Mouse (Mus musculus): ENCODE data around the gene Pde6h. TPM values are rescaled to one million over a fixed set of nuclear protein-coding genes. Genes with fewer than 3 reads are reported as not detected.

Gene Pde6h
- polyA plus RNA-seq, 1 experiment from 2014 or later, result 0.44 TPM

DNA sequence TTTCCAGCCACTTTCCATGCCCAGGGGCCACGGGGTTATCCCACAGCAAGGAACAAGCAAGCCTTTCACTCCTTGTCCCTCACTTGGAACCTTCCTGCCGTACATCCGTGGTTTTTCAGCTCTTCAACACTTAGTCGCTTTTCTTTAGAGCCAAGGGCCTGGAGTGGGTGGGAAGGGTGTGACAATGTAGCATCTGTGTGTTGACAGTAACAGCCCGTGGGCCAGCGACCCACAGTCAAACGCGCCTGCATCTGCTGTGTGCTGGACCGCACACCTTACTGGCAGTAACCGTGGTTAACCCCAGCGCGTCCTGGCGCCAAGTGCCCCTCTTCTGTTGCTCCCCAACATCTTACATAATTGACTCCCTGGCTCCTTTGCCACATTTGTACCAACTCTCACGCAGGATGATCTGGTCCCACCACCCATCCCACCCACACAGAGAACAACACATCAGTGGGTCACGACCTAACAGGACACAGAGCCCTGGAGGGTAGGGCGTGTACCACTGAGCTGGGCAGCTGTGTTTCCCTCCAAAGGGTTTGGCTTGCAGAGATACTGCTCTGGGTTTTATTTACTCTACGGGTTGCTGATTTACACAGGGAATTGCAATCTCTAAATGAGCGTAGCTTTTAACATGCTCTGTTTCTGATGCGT is 17.2 kb upstream of the Pde6h start:
- H3K36me3 ChIP-seq (ENCODE audit: control insufficient read depth, insufficient read depth), result no peaks in the 10 kb centered on the region
- H3K27ac ChIP-seq (ENCODE audit: low read depth, low read length), result no peak overlapping the region
- no peak overlapping the region for H3K9ac ChIP-seq (ENCODE audit: low read depth, low read length)
- no peaks in the 10 kb centered on the region for H3K4me1 ChIP-seq (replicated peaks; ENCODE audit: control insufficient read depth, insufficient read depth, low read length)
- no peak for TF ChIP-seq CTCF (IDR thresholded peaks at IDR 0.05; ENCODE audit: low read depth)
- ATAC-seq, result no peak
- no peak overlapping the region for H3K4me3 ChIP-seq (ENCODE audit: low read depth, low read length)
- no peak overlapping the region for H3K4me2 ChIP-seq (replicated peaks; ENCODE audit: low read depth)
- H3K27me3 ChIP-seq (replicated peaks; ENCODE audit: control insufficient read depth, insufficient read depth, low read length), result no peaks in the 10 kb centered on the region
- no peaks in the 10 kb centered on the region for H3K9me3 ChIP-seq (ENCODE audit: control insufficient read depth)
- 63% methylated on average over 19 of the region's 19 CpGs for WGBS

- no peaks in the 10 kb centered on the region for H3K9me3 ChIP-seq (ENCODE audit: control insufficient read depth)
- WGBS, result 56% methylated on average over 10 of the region's 10 CpGs
- H3K9ac ChIP-seq (ENCODE audit: low read depth, low read length), result no peak overlapping the region
- H3K27me3 ChIP-seq (replicated peaks; ENCODE audit: control insufficient read depth, insufficient read depth, low read length), result no peaks in the 10 kb centered on the region
- no peak overlapping the region for H3K27ac ChIP-seq (ENCODE audit: low read depth, low read length)
- no peak for TF ChIP-seq CTCF (IDR thresholded peaks at IDR 0.05; ENCODE audit: low read depth)
- H3K4me1 ChIP-seq (replicated peaks; ENCODE audit: control insufficient read depth, insufficient read depth, low read length), result no peaks in the 10 kb centered on the region
- no peak overlapping the region for H3K4me3 ChIP-seq (ENCODE audit: low read depth, low read length)
- no peak overlapping the region for H3K4me2 ChIP-seq (replicated peaks; ENCODE audit: low read depth)
- no peak for ATAC-seq
- no peaks in the 10 kb centered on the region for H3K36me3 ChIP-seq (ENCODE audit: control insufficient read depth, insufficient read depth)
These were observed 16.7 kb upstream of the Pde6h start for GRCm38 (mm10) chr6:136906937-136907293.

DNA sequence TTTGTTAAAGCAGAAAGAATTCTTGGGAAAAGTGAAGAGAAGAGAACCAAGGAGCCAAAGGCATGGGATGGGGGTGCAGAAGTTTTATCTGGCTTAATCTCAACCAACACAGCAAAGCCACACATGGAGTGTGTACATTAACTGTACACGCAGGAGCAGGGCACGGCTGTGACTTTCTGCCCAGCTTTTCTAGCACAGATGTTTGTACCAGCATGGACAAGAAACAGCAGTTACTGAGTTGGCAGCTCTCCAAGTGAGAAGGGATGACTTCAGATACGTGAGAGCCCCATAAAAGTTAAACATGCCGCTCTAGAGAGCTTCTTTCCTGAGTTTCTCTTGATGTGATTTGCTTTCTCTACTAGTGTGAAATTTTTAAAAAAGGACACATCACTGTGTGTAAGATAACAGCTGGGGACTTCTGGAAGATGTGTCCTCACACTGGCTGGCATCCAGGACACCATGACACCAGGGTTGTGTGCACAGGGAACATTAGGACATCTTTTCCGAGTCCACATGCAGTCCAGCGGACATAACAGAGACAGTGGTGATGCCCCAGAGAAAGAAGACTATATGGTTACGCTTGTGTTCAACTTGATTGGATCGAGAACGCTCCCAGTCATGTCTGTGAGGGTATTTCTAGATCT is 13.3 kb upstream of the Pde6h start:
- no peaks in the 10 kb centered on the region for H3K27me3 ChIP-seq (replicated peaks; ENCODE audit: control insufficient read depth, insufficient read depth, low read length)
- no peak for TF ChIP-seq CTCF (IDR thresholded peaks at IDR 0.05; ENCODE audit: low read depth)
- peaks cover 5% of the 10 kb centered on the region; the same call in 1 of the 2 replicates for H3K4me1 ChIP-seq (replicated peaks; ENCODE audit: control insufficient read depth, insufficient read depth, low read length)
- no peak overlapping the region for H3K4me2 ChIP-seq (replicated peaks; ENCODE audit: low read depth)
- H3K36me3 ChIP-seq (ENCODE audit: control insufficient read depth, insufficient read depth), result no peaks in the 10 kb centered on the region
- no peak overlapping the region for H3K9ac ChIP-seq (ENCODE audit: low read depth, low read length)
- H3K4me3 ChIP-seq (ENCODE audit: low read depth, low read length), result no peak overlapping the region
- H3K27ac ChIP-seq (ENCODE audit: low read depth, low read length), result no peak overlapping the region
- WGBS, result 54% methylated on average over 9 of the region's 9 CpGs
- ATAC-seq, result no peak
- no peaks in the 10 kb centered on the region for H3K9me3 ChIP-seq (ENCODE audit: control insufficient read depth)

DNA sequence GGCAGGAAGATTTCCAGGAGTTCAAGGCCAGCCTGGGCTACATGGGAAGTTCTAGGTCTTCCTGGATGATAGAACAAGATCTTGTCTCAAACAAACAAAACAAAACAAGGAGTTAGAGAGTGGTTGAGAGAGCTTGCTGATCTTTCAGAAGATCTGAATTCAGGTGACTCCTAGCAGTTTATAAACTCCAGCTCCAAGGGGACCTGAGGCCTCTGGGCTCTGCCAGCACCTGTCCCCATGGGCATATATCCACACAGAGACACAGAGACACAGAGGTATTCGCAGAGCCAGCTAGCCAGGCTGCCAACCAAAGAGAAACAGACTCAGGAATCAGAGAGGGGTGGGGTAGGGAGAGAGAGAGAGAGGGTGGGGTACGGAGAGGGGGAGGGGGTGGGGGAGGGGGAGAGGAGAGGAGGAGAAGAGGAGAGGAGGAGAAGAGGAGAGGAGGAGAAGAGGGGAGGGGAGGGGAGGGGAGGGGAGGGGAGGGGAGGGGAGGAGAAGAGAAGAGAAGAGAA is 10.8 kb upstream of the Pde6h start:
- Histone ChIP-seq H3K9ac (ENCODE audit: low read depth, low read length) (no peak overlapping the region), H3K27ac (ENCODE audit: low read depth, low read length) (no peak overlapping the region), H3K4me3 (ENCODE audit: low read depth, low read length) (no peak overlapping the region), H3K4me1 (replicated peaks; ENCODE audit: control insufficient read depth, insufficient read depth, low read length) (peaks cover 5% of the 10 kb centered on the region; the same call in 1 of the 2 replicates), H3K9me3 (ENCODE audit: control insufficient read depth) (no peaks in the 10 kb centered on the region), H3K4me2 (replicated peaks; ENCODE audit: low read depth) (no peak overlapping the region), H3K36me3 (ENCODE audit: control insufficient read depth, insufficient read depth) (no peaks in the 10 kb centered on the region), H3K27me3 (replicated peaks; ENCODE audit: control insufficient read depth, insufficient read depth, low read length) (no peaks in the 10 kb centered on the region)
- 63% methylated on average over 1 of the region's 2 CpGs for WGBS
- no peak for ATAC-seq
- no peak for TF ChIP-seq CTCF (IDR thresholded peaks at IDR 0.05; ENCODE audit: low read depth)

- H3K27me3 ChIP-seq (replicated peaks; ENCODE audit: control insufficient read depth, insufficient read depth, low read length), result no peaks in the 10 kb centered on the region
- peaks cover 5% of the 10 kb centered on the region; the same call in 1 of the 2 replicates for H3K4me1 ChIP-seq (replicated peaks; ENCODE audit: control insufficient read depth, insufficient read depth, low read length)
- H3K9me3 ChIP-seq (ENCODE audit: control insufficient read depth), result no peaks in the 10 kb centered on the region
- 0 out of 2 replicates have a peak overlapping the region, but pooled peaks have one; percentile 5 for H3K4me3 ChIP-seq (ENCODE audit: low read depth, low read length)
- H3K27ac ChIP-seq (ENCODE audit: low read depth, low read length), result no peak overlapping the region
- no peak overlapping the region for H3K9ac ChIP-seq (ENCODE audit: low read depth, low read length)
- 11% methylated on average over 18 of the region's 18 CpGs for WGBS
- peak overlapping the region; percentile 54 for H3K4me2 ChIP-seq (replicated peaks; ENCODE audit: low read depth)
- ATAC-seq, result peak; percentile 65
- H3K36me3 ChIP-seq (ENCODE audit: control insufficient read depth, insufficient read depth), result no peaks in the 10 kb centered on the region
- TF ChIP-seq CTCF (IDR thresholded peaks at IDR 0.05; ENCODE audit: low read depth), result no peak
These were observed 10.1 kb upstream of the Pde6h start for GRCm38 (mm10) chr6:136913384-136914126.

DNA sequence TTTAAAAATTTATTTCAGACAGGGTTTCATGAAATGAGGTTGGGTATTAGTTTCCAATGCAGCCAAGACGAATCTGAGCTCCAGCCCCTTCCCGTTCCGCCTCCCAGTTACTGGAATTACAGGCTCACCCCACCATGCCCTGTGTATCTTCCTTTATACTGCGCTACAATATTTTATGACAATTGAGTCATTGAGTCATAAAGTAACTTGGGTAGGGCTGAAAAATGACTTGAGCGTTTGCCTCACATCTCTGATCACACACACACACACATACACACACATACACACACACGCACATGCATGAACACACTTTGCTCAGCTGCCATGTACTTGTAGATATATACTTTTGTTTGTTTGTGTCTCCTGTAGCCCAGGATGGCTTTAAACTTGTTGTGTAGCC is 9.4 kb upstream of the Pde6h start:
- Histone ChIP-seq H3K27ac (ENCODE audit: low read depth, low read length) (no peak overlapping the region), H3K4me1 (replicated peaks; ENCODE audit: control insufficient read depth, insufficient read depth, low read length) (peaks cover 5% of the 10 kb centered on the region; the same call in 1 of the 2 replicates), H3K9ac (ENCODE audit: low read depth, low read length) (no peak overlapping the region), H3K36me3 (ENCODE audit: control insufficient read depth, insufficient read depth) (no peaks in the 10 kb centered on the region), H3K4me2 (replicated peaks; ENCODE audit: low read depth) (no peak overlapping the region), H3K4me3 (ENCODE audit: low read depth, low read length) (no peak overlapping the region), H3K27me3 (replicated peaks; ENCODE audit: control insufficient read depth, insufficient read depth, low read length) (no peaks in the 10 kb centered on the region), H3K9me3 (ENCODE audit: control insufficient read depth) (no peaks in the 10 kb centered on the region)
- ATAC-seq, result peak; percentile 55; the same call in 1 of the 2 replicates
- 59% methylated on average over 6 of the region's 6 CpGs for WGBS
- no peak for TF ChIP-seq CTCF (IDR thresholded peaks at IDR 0.05; ENCODE audit: low read depth)
